Mouse (Mus musculus): ENCODE data around the gene Fabp6.

DNA sequence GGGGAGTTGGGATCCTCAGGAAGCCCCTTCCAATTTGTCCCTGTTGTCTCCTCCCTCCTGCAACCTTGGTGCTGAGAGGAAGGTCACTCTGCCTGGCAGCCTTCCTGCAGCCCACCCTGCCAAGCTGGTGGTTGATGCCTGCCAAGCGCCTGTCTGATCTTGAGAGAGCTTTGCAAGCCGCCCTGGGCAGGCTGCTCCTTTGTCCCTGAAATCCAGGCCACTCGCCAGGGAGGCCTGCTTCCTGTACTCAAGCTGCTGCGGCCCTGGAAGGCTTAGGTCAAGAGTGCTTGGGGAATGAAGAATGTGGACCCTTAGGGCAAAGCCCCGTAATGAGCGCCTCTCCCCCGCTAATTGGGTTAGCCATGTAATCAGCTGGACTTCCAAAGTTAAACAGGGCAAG, 53.2 kb downstream of the Fabp6 start:
- TF ChIP-seq ETS1 (IDR thresholded peaks at IDR 0.05; ENCODE audit: low read depth, low read length) (no peak), UBTF (IDR thresholded peaks at IDR 0.05; ENCODE audit: borderline replicate concordance, insufficient read depth, low read depth, low read length) (no peak), CTCF (IDR thresholded peaks at IDR 0.05 in 2 of 3, conservative IDR thresholded peaks at IDR 0.05 in 1 of 3; ENCODE audit: control insufficient read depth in 1 of 3, insufficient read depth in 1 of 3, low read depth in 2 of 3, low read length in 3 of 3, poor library complexity in 1 of 3, severe bottlenecking in 1 of 3) (no peak), POLR2A (IDR thresholded peaks at IDR 0.05; ENCODE audit: control insufficient read depth in 1 of 2, insufficient read depth in 1 of 2, low read depth in 1 of 2, low read length in 2 of 2, poor library complexity in 1 of 2) (no peak), POLR2AphosphoS2 (IDR thresholded peaks at IDR 0.05; ENCODE audit: low read length) (no peak), MYB (IDR thresholded peaks at IDR 0.05; ENCODE audit: low read depth, low read length) (no peak), TBP (IDR thresholded peaks at IDR 0.05; ENCODE audit: low read depth, low read length) (no peak), NRF1 (IDR thresholded peaks at IDR 0.05; ENCODE audit: insufficient read depth, low read depth, low read length, poor library complexity, severe bottlenecking) (no peak), RCOR1 (IDR thresholded peaks at IDR 0.05; ENCODE audit: low read depth, low read length) (no peak), MEF2A (IDR thresholded peaks at IDR 0.05; ENCODE audit: extremely low read depth, insufficient replicate concordance, low read depth, low read length, poor library complexity, severe bottlenecking) (no peak), RAD21 (IDR thresholded peaks at IDR 0.05; ENCODE audit: low read depth, low read length) (no peak)

Data from MEL (cell line).